Mouse (Mus musculus): ENCODE data around the gene Khsrp. TPM values are rescaled to one million over a fixed set of nuclear protein-coding genes. Genes with fewer than 3 reads are reported as not detected.

Khsrp gene
- total and polyA plus RNA-seq, 3 experiments = 23.5 to 106 (median 98.7) TPM

- peak overlapping the region; percentile 89 to 92 (median 92) for H3K4me3 ChIP-seq (replicated peaks in 1 of 3; ENCODE audit: low read depth in 2 of 3, low read length in 2 of 3, poor library complexity in 1 of 3)
- H3K4me1 ChIP-seq (ENCODE audit: control insufficient read depth in 1 of 2, insufficient read depth in 2 of 2) = peaks cover 7 to 21% of the 10 kb centered on the region in 2 experiments; a peak in 3 of 4 replicates
- peak overlapping the region; percentile 72 for H3K4me2 ChIP-seq (ENCODE audit: insufficient read depth, low read depth, poor library complexity, severe bottlenecking)
- no peak for DNase-seq (ENCODE audit: extremely low read depth)
- TF ChIP-seq CHD1 (IDR thresholded peaks at IDR 0.05; ENCODE audit: low read depth, low read length) = no peak
- TF ChIP-seq MYC (IDR thresholded peaks at IDR 0.05; ENCODE audit: low read depth, low read length) = no peak
- no peak for TF ChIP-seq MAZ (IDR thresholded peaks at IDR 0.05; ENCODE audit: low read depth, low read length)
- TF ChIP-seq ELF1 (IDR thresholded peaks at IDR 0.05; ENCODE audit: low read depth, low read length) = no peak
- TF ChIP-seq ETS1 (conservative IDR thresholded peaks at IDR 0.05; ENCODE audit: low read depth, low read length) = no peak
- no peak for TF ChIP-seq KAT2A (IDR thresholded peaks at IDR 0.05; ENCODE audit: insufficient replicate concordance, low read length)
- no peaks in the 10 kb centered on the region for H3K9me3 ChIP-seq (replicated peaks; ENCODE audit: low read length)
- no peak overlapping the region for H3K27ac ChIP-seq (ENCODE audit: insufficient read depth, low read depth)
- H3K27me3 ChIP-seq (replicated peaks) = no peaks in the 10 kb centered on the region
- dilution Hi-C loops (cut with MboI; ENCODE audit: extremely low pct_ligation_motif_present, extremely low pct_unique_long_range_greater_than_20kb, low sequenced_read_pairs) (no loop called here), in situ Hi-C loops (cut with MboI; ENCODE audit: low pct_ligation_motif_present, low pct_unique_long_range_greater_than_20kb, low sequenced_read_pairs) (loop anchor here (10.0 kb wide), 2 partner anchors 214 to 344 kb away; no protein-coding TSS in a partner anchor)
- peak overlapping the region; percentile 67 for H3K9ac ChIP-seq (ENCODE audit: insufficient read depth, low read depth)
- H3K79me2 ChIP-seq (replicated peaks; ENCODE audit: control insufficient read depth, extremely low read depth, insufficient read depth, poor library complexity, severe bottlenecking) = peaks cover 23% of the 10 kb centered on the region
- peaks cover 31 to 44% of the 10 kb centered on the region in 2 experiments for H3K36me3 ChIP-seq (replicated peaks in 1 of 2; ENCODE audit: control insufficient read depth in 1 of 2, insufficient read depth in 1 of 2, low read length in 1 of 2)
These were observed 40.4 kb downstream of the Khsrp start for GRCm38 (mm10) chr17:56990966-56991365.

GRCm38 (mm10) chr17:56990115-56990746 is 41.1 kb downstream of the Khsrp start, which contains the start of gene Clpp:
Clpp (plus strand) TSS chr17:56990305.
- DNase-seq (ENCODE audit: extremely low read depth) = peak; percentile 98
- Histone ChIP-seq H3K4me3 (replicated peaks in 1 of 3; ENCODE audit: low read depth in 2 of 3, low read length in 2 of 3, poor library complexity in 1 of 3) (peak within 1 kb of the TSS; percentile 89 to 92 (median 92)), H3K4me1 (ENCODE audit: control insufficient read depth in 1 of 2, insufficient read depth in 2 of 2) (peaks cover 7 to 19% of the 10 kb centered on the region in 2 experiments; a peak in 3 of 4 replicates), H3K4me2 (ENCODE audit: insufficient read depth, low read depth, poor library complexity, severe bottlenecking) (peak within 1 kb of the TSS; percentile 87), H3K27ac (ENCODE audit: insufficient read depth, low read depth) (peak within 1 kb of the TSS; percentile 35), H3K9me3 (replicated peaks; ENCODE audit: low read length) (no peaks in the 10 kb centered on the region), H3K79me2 (replicated peaks; ENCODE audit: control insufficient read depth, extremely low read depth, insufficient read depth, poor library complexity, severe bottlenecking) (peaks cover 23% of the 10 kb centered on the region), H3K36me3 (replicated peaks in 1 of 2; ENCODE audit: control insufficient read depth in 1 of 2, insufficient read depth in 1 of 2, low read length in 1 of 2) (peaks cover 28 to 37% of the 10 kb centered on the region in 2 experiments), H3K27me3 (replicated peaks) (no peaks in the 10 kb centered on the region), H3K9ac (ENCODE audit: insufficient read depth, low read depth) (peak within 1 kb of the TSS; percentile 67)
- in situ Hi-C loops (cut with MboI; ENCODE audit: low pct_ligation_motif_present, low pct_unique_long_range_greater_than_20kb, low sequenced_read_pairs) (loop anchor here (10.0 kb wide), 2 partner anchors 215 to 345 kb away; no protein-coding TSS in a partner anchor), dilution Hi-C loops (cut with MboI; ENCODE audit: extremely low pct_ligation_motif_present, extremely low pct_unique_long_range_greater_than_20kb, low sequenced_read_pairs) (no loop called here)
- TF ChIP-seq USF1 (IDR thresholded peaks at IDR 0.05; ENCODE audit: low read depth, low read length) (peak; percentile 74), CTCF (conservative IDR thresholded peaks at IDR 0.05 in 1 of 2, IDR thresholded peaks at IDR 0.05 in 1 of 2; ENCODE audit: low read depth in 2 of 2, low read length in 2 of 2) (no peak), IRF4 (IDR thresholded peaks at IDR 0.05; ENCODE audit: low read depth, low read length) (peak; percentile 49; the same call in 1 of the 2 replicates), BHLHE40 (IDR thresholded peaks at IDR 0.05; ENCODE audit: low read depth, low read length) (peak; percentile 39), NRF1 (IDR thresholded peaks at IDR 0.05; ENCODE audit: low read depth, low read length) (0 out of 2 replicates have a peak, but pooled peaks have one; percentile 42), ZKSCAN1 (IDR thresholded peaks at IDR 0.05; ENCODE audit: borderline replicate concordance, low read depth, low read length) (no peak), MEF2A (IDR thresholded peaks at IDR 0.05; ENCODE audit: borderline replicate concordance, low read depth, low read length) (peak; percentile 27; the same call in 1 of the 2 replicates), SMC3 (IDR thresholded peaks at IDR 0.05; ENCODE audit: low read depth, low read length) (no peak), POLR2AphosphoS2 (IDR thresholded peaks at IDR 0.05; ENCODE audit: low read depth, low read length) (peak; percentile 48; the same call in 1 of the 2 replicates), TCF12 (IDR thresholded peaks at IDR 0.05; ENCODE audit: low read depth, low read length) (peak; percentile 73; the same call in 1 of the 2 replicates), ZMIZ1 (IDR thresholded peaks at IDR 0.05; ENCODE audit: low read depth, low read length) (peak; percentile 58), E2F4 (IDR thresholded peaks at IDR 0.05; ENCODE audit: insufficient replicate concordance, low read depth, low read length) (0 out of 2 replicates have a peak, but pooled peaks have one; percentile 77), NELFE (IDR thresholded peaks at IDR 0.05; ENCODE audit: low read depth, low read length) (peak; percentile 80), POLR2A (IDR thresholded peaks at IDR 0.05; ENCODE audit: low read depth, low read length) (peak; percentile 91), RCOR1 (conservative IDR thresholded peaks at IDR 0.05; ENCODE audit: low read depth, low read length) (no peak), RAD21 (IDR thresholded peaks at IDR 0.05; ENCODE audit: low read depth, low read length) (no peak), JUND (conservative IDR thresholded peaks at IDR 0.05; ENCODE audit: low read depth, low read length) (no peak), ELF1 (IDR thresholded peaks at IDR 0.05; ENCODE audit: low read depth, low read length) (peak; percentile 98), PAX5 (IDR thresholded peaks at IDR 0.05; ENCODE audit: low read length) (no peak), MXI1 (IDR thresholded peaks at IDR 0.05; ENCODE audit: low read depth, low read length) (peak; percentile 93), MAZ (IDR thresholded peaks at IDR 0.05; ENCODE audit: low read depth, low read length) (no peak), MYC (IDR thresholded peaks at IDR 0.05; ENCODE audit: low read depth, low read length) (peak; percentile 77), EP300 (IDR thresholded peaks at IDR 0.05; ENCODE audit: low read length) (no peak), HCFC1 (IDR thresholded peaks at IDR 0.05; ENCODE audit: low read depth, low read length) (peak; percentile 94), ZC3H11A (IDR thresholded peaks at IDR 0.05; ENCODE audit: low read depth, low read length) (no peak), ETS1 (conservative IDR thresholded peaks at IDR 0.05; ENCODE audit: low read depth, low read length) (no peak), USF2 (conservative IDR thresholded peaks at IDR 0.05; ENCODE audit: low read depth, low read length) (0 out of 2 replicates have a peak, but pooled peaks have one; percentile 3), JUN (IDR thresholded peaks at IDR 0.05; ENCODE audit: insufficient read depth, low read depth, low read length) (no peak)
